Mouse (Mus musculus): ENCODE measurements at regions not wholly inside any gene's neighbourhood (a gene's known extent, or its start where the extent isn't known, plus 50 kb on each side); places are given as distances from the start of the nearest gene placed in this dataset.

DNA sequence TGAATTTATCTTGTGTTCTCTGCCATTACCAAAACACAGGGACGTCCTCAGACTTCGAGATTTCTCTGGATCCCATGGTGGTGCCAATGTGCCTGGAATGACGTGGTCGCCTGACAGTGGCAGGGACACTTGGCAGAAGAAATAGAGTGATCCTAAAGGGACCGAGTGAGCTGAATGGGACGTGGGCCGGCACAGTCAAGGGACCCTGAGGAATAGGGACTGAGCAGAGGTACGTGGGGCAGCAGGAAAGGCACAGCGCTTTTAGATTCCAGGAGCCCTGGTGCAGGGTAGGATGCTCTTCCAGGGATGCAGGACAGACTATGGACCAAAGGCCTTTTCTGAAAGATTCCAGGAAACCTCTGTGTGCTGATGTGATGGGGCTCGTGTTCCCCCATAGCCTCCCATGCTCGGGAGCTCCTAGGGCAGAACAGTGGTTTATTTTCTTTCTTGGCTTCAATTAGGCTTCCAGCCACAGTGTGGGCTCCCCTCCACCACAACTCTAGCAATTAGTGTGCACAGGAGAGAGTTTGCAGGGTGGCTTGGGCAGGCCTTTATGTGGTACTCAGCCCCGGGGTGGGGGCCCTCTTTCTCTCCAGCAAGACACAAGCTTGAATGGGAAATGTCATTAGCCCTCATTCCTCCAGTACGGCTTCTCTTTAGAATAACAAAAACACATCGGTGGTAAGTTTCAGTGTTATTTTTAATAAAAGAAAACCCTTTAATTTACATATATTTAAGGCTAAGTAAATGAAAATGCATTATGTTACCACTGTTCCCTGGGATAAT, 143.0 kb upstream of the A230072I06Rik start:
- no peak for DNase-seq (ENCODE audit: low spot score)

DNA sequence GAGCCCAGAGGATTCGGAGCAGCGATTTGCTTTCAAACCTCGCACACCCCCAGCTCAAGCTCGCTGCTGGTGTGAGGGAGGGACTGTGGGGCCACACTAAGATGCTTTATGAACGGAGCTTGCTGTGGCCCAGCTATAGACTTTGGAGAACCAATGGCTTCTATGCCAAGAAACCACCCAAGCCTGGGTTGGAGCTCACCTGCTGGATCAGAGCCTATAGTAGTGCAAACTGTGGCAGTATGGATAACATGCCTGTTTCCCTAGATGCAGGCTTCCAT, 142.5 kb upstream of the A230072I06Rik start:
- DNase-seq (ENCODE audit: low spot score), result no peak

DNA sequence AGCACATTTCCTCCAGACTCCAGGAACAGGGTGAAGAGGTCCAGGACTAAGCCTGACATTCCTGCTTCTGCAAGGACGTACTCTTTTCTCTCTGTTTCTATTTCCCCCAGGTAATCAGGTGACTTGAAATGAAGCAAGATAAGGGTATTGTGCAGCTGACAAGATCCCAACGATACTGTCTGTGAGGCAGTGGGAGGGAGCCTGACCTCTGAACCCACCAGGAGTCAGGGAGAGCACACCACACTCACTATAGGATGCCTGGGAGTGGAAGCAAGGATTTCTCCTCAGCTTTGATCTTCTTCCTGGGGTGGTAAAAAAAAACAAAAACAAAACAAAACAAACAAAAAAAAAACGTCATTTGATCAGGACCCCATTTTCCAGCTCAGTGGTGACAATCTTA, 141.1 kb upstream of the A230072I06Rik start:
- no peak for DNase-seq (ENCODE audit: low spot score)

DNA sequence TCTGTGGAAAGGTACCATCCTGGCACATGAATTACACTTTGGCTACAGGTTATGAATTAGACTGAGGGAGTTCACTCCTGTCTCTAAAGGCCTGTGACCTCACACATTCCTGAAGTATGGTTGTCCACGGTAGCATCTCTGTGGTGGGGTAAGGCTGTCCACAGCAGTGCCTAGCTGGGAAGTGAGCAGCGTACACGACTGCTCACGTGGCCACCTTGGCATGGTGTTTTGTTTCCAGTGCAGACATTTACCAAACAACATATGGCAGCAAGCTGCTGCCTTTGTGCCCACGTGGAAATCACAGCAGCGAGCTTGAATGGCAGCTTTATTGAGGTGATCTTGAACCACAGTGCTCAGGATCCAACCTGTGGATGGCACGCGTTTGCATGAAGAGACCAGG, 140.7 kb upstream of the A230072I06Rik start:
- no peak for DNase-seq (ENCODE audit: low spot score)

DNA sequence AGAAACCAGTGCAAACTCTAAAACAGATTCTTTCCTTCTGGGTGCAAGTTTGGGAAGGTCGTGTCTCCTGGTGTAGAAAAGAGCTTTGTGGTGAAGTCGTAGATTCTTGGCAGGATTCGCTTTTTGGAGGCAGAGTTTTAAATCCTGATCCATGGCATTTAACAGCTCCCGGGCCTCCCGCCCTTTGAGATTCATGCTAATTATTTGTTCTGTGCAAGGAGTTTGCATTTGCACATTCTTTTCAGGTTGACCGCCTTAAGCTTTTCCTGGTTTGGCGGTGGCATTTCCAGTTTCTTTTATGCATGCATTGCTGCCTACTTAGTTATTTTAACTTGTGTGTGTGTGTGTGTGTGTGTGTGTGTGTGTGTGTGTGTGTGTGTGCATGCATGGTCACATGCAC, 126.9 kb upstream of the A230072I06Rik start:
- DNase-seq (ENCODE audit: low spot score), result no peak

DNA sequence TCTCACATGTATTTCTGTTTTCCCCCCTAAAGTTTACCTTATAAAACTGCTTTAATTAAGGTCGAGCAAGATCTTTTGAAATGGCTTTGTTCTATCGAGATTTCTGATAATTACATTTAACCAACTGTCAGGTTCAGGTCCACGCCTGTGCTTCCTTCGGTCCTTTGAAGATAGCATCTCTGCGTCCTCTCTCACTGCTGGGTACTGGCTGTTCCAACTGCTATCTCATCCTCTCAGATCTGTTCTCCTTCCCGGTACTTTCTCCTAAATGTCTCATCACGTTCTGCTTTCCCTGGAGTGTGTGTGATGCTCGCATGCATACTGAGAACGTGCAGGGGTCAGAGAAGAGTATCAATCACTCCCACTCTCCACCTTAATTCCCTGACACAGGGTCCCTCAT, 125.8 kb upstream of the A230072I06Rik start:
- DNase-seq (ENCODE audit: low spot score), result no peak

DNA sequence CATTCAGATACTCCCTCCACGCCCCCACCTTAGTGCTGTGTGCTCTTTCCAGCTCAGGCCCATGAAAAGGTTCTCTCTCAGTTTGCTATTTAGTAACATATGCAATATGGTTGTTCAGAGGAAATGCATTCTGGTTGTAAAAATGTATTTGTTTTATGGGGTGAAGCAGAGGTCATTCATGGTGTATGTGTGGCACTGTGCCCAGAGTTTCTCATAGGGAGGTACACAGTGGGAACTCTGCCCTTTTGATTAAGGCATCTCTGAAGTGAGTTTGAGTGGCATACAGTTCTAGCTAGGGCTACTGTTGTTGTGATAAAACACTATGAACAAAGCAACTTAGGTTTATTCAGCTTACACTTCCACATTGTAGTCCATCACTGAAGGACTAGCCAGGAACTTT, 121.7 kb upstream of the A230072I06Rik start:
- no peak for DNase-seq (ENCODE audit: low spot score)

DNA sequence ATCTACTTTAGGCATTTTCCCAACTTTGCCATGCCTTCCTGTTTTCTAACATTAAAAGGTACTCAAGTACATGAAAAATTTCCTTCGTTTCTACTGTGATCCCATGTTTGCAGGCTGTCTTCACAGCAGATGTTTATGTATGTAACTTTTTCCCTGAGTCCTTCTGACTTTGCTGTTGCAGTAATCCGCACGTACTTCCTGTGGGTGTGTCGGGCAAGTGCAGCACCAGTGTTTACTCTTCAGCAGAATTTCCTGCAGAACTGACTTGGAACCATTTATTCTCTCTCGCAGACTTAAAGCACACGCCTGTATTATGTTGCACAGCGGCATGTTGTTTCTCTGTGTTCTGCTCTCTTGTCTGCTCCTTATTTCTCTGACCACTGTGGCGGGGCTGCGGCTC, 120.4 kb upstream of the A230072I06Rik start:
- DNase-seq (ENCODE audit: low spot score), result no peak

DNA sequence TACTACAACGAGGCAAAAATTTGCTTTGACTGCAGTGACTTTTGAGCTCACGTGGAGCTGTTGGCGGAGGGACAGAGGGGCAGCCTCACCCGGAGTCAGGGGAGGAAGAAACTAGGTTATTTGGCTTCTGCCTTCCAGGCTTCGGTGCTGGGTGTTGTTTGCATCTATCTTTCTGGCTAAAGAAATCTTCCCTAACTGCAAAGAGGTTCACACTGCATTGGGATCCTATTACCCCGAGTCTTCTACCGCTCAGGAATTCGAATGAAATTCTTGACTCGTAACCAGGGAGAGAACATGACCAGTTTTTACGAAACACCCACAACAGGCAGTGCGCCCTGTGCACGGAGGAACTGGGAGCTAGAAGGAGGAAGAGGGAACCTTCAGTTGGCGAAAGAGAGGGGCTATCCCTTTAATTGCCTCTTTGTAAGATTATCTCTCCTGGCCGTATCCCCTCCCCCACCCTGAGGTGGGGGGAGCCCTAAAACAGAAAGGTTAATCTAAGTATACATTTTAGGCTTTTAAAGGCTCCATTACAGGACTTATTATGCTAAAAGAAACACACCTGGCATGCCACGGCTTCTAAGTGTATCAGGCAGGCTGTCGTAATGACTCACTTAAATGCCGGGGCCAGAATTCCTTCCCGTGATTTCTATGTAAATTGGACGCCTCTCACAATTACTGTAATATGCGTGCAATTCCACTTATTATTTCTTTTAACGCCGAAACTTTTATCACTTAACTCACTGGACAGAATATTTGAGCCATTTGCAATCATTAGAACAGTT, 115.5 kb upstream of the A230072I06Rik start:
- DNase-seq (ENCODE audit: low spot score), result no peak

DNA sequence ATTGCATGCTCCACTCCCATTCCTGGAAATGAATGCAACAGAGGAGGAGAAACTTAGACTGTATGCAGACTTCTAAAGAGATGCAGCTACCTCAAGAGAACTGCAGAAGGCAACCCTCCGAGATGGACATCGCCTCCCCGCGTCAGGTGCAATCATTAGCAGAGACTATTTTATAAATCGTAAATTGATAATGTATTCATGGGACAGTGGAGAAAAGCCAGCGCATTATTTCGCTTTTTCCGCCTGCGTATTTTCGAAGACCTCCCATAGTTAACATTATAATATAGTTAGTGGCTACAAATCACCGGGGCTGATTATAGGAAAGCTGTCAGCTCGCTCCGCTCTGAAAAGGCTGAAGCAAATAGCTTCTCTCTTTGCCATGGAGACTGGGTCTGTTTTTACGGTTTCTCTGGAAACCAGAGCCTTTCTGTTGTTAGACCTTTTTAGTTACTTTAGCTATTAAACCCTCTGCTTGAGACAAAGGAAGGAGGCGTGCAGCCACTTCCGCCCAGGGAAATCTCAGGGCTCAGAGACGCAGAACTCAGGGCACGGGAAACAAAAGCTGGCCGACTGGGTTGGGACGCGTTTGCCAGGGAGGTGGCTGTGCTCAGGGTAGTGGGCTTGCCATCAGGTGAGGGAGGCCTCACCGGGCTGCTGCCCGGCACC, 113.0 kb upstream of the A230072I06Rik start:
- DNase-seq (ENCODE audit: low spot score), result no peak

DNA sequence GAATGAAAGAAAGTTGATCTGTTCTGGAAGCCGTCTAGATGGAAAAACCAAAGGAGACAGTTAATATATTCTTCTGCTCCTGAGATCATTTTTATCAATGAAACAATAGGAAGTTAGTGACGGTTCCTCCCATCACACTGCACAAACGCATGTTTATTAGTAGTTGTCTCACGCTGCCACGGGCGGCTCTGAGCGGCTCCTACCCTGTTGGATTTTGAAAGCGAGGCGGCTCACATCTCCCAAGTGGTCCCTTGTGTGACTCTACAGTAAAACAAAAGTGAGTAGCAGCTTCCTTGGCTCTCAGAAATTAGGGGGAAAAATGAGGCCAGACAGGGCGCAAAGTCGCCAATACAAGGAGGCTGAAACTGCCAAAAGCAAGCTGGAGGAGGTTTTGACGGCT, 106.8 kb upstream of the A230072I06Rik start:
- no peak for DNase-seq (ENCODE audit: low spot score)

DNA sequence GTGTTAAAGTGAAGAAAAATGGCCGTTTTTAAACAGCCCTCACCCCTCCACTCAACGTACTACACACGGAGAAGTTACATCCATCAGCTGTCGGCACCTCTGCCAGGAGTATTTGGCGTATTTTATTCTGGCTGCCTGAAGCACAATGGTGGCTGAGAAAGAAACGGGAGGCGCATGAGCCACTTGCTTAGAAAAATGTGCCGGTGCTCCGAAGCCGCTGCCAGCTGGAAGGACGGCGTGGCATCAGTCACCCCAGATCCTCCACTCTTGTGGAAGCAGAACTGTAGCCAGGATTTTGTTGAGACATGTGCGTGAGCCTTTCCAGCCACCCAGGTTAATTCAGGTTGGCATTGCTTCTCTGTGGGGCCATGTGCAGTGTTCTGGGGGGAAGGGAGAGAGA, 103.1 kb upstream of the A230072I06Rik start:
- DNase-seq (ENCODE audit: low spot score), result no peak

DNA sequence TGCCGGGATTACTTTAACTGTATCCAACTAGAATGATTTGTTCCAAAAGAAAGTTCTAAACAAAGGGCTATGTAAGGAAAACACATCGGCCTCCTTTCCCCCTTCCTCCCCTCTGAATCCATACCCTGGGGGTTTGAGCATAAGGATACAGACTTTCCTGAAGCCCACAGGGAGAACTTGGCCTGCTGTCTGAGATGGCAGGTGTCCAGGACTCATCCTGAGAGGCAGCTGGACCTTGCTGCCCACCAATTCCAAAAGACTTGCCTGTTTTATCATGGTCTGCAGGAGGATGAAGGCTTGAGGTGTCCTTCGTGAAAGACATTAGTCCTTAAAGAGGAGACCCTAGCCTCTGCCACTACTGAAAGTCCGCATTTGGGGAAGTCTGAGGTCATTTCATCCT, 94.0 kb upstream of the A230072I06Rik start:
- DNase-seq (ENCODE audit: low spot score), result no peak

DNA sequence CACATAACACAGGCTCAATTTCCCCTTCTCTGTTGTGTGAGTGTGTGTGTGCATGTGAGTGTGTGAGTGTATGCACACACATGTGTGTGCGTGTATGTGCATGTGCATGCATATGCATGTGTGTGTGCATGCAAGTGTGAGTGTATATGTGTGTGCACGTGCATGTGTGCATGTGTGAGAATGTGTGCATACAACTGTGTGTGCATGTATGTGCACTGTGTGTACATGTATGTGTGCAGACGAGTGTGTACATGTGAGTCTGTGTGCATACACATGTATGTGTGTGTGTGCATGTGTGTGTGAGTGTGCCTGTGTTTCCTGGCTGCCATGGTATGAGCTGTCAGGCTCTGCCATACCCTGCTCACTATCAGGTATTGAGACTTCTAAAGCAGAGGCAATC, 91.3 kb upstream of the A230072I06Rik start:
- DNase-seq (ENCODE audit: low spot score), result no peak

DNA sequence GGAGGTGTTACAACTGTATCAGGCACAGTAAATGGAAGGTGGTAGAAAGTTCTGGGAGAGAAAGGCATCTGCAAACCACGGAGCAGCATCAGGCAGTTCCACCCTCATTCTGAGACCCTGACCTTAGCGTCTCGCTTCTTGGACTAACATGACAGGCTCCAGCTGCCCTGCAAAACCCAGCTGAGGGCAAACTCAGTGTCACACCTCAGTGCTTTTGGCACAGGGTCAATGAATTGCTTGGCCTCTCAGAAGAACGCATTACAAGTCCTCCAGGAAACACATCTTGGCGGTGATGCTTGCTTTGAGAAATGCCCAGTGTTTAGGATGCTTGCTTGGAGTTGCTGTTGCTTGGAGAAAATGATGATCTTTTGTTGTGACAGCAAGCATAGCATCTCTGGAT, 90.2 kb upstream of the A230072I06Rik start:
- no peak for DNase-seq (ENCODE audit: low spot score)

DNA sequence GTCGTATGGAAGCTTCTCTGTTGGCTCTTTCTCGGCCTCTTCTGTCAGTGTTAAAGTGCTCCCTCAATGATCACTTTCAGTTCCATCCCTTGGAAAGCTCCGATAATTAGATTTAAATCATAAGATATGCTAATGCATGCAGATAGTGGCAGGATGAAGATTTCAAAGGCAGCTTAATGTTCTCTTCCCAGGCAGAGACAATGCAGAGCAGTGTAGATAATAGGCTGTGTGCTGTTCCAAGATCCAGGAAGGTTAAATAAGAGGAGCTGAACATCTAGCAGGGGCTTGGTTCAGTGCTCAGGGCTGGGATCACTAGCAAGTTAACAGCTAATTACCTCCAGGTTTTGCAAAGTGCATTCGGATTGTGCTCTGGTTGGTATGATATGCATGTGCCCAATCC, 89.7 kb upstream of the A230072I06Rik start:
- DNase-seq (ENCODE audit: low spot score), result no peak

DNA sequence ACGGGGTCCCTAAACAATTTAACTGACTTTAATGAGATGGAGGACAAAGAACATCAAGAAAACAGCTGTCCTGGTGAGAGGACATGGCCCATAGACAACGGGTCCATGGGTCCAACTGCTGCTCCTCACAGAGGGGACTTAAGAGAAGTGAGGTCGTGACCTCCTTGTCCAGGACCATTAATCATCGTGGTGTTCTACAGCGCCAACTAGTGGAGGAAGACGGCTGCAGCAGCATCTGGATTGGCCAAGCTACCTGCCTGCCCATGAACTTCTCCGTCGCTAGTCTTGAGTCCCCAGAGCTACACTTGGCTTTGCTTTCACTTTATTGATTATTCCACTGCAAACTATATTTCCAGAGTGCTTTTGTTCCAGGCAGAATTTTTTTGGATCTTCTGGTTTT, 86.6 kb upstream of the A230072I06Rik start:
- DNase-seq (ENCODE audit: low spot score), result no peak

DNA sequence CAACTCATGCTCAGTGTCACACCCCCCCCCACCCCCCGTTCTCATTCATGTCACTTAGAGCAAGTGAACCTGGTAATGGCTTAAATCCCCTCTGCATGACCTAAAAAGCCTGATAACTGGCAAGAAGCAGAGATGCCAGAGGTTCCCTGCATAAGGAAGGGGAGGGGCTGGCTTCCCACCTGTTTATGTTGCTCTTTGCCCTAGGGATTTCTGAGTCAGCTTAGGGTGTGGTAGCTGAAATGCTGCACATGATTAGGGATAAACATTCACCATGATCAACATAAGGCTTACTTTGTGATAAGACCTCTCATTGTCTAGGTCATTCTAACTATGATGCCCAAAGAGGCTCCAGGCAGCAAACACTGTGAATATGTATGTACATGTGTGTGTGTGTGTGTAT, 72.7 kb upstream of the A230072I06Rik start:
- DNase-seq (ENCODE audit: low spot score), result no peak

DNA sequence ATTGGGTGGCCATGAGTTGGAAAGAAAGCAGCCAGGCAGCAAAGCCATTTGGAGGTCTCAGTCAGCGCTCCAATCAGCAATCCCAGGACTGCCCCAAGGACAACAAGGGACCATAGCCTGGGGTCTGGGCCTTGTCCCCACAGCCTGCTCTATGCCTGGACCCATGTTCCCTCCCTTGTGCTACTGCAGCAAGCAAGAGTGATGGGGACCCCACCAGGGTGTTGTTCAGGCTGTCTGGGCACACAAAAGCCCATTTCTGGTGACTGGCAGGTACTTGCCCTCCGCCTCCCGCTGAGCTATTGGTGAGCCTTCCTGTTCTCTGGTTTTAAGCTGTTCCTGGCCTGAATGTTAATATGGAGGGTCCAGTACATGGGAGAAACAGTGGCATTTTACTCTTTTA, 71.2 kb upstream of the A230072I06Rik start:
- no peak for DNase-seq (ENCODE audit: low spot score)

DNA sequence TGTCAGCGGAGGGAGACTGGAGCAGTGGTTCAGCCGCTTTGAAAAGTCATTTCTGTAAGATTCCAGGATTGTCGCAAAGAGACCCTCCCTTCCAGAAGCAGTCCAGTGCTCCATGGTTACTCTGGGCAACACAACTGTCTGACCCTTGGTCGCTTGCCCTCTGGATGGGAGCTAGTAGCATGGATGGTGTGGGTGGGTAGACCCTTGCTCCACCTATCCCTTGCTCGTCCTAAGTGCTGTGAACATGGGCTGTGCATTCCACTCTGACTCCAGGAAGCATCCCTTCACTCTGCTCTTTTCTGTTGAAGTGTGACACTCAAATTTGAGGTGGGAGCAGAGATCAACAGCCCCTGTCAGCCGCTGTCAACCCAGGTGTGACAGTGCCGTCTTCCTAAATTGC, 64.8 kb upstream of the A230072I06Rik start:
- DNase-seq (ENCODE audit: low spot score), result no peak

DNA sequence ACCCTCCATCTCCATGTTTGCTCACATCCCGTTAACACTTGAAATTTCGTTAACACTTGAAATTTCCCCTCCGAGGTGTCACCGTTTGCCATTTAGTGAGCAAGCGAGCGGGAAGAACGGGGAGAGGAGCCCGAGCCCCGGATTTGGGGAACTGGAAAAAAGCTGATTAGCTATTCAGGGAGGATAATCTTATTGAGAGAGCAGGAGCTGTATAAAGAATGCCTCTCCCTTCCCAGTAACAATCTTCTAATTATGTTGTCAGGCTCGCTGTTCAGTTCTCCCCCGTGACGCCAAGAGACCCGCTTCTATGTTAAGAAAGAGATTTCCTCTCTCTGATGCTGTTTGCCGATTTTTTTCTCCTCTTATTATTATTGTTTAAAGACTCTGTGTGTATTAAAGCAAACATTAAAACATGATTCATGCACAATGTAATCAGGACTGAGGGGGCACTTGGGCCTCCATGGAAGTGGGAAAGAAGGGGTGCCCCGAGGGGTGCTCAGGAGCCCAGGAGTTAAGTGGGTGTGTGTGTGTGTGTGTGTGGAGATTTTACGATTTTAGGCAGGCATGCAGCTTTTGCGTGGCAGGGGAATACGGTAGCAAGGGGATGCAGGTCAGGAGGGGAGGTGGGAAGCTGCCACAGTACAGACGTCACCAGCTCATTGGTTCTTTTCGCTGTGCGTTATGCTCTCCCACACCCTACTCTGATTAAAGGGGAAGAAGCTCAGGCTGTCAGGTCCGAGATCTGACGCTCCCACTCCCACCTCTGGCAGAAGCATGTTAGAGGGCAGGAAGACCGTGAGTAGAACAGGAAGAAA, 64.2 kb upstream of the A230072I06Rik start:
- no peak for DNase-seq (ENCODE audit: low spot score)

DNA sequence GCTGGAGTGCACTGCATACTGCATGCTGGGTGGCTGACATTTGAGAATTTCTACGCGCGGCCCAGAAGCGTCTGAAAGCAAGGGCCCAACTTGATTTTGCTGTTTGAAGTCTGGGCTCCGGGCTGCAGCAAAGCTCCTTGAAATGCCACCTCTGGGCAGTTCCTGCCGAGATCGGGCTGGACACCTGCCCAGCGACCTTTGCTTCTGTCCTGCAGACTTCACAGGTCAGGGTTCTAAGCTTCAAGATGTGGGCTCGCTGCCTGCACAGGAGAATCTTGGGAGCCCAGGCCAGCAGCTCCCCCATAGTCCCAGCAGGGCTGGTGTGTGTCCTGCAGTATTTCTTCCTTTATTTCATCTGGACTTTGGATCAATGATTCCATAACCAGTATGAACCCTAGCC, 57.1 kb upstream of the A230072I06Rik start:
- no peak for DNase-seq (ENCODE audit: low spot score)
